Mouse (Mus musculus) liver, embryonic 16.5 days (tissue): ENCODE results near the gene Hectd4. TPM values are rescaled to one million over a fixed set of nuclear protein-coding genes. Genes with fewer than 3 reads are reported as not detected.

Source experiments
- ATAC-seq: fragments of 200-750 bp; cut with Nextera tagmentation; 2 replicates; pipeline ENCODE4 v1.8.0; 2017; ENCODE audit warnings: low read depth, mild to moderate bottlenecking, moderate number of reproducible peaks, moderate library complexity
- H3K27ac ChIP-seq: fragments of 300-500 bp; sonication (generic); 2 replicates; pipeline ENCODE4 v1.5.1; 2014; ENCODE audit warnings: mild to moderate bottlenecking, low read length
- H3K27me3 ChIP-seq: fragments of 300-500 bp; sonication (generic); 2 replicates; pipeline ENCODE4 v1.6.1; 2014; ENCODE audit warnings: low read depth, low read length, mixed read lengths; ENCODE audit not compliant: control insufficient read depth, insufficient read depth
- H3K36me3 ChIP-seq: fragments of 300-500 bp; sonication (generic); 2 replicates; pipeline ENCODE4 v1.6.1; 2014; ENCODE audit warnings: mild to moderate bottlenecking; ENCODE audit not compliant: control insufficient read depth, insufficient read depth
- H3K4me1 ChIP-seq: fragments of 300-500 bp; sonication (generic); 2 replicates; pipeline ENCODE4 v1.6.1; 2014; ENCODE audit warnings: low read depth, low read length, mixed read lengths; ENCODE audit not compliant: control insufficient read depth
- H3K4me2 ChIP-seq: fragments of 300-500 bp; sonication (generic); 2 replicates; pipeline ENCODE4 v1.6.1; 2014; ENCODE audit warnings: low read depth, low read length, mixed read lengths
- H3K4me3 ChIP-seq: fragments of 300-500 bp; sonication (generic); 2 replicates; pipeline ENCODE4 v1.5.1; 2014; ENCODE audit warnings: low read depth, mild to moderate bottlenecking, low read length
- H3K9ac ChIP-seq: fragments of 300-500 bp; sonication (generic); 2 replicates; pipeline ENCODE4 v1.6.1; 2014; ENCODE audit warnings: low read depth, low read length
- H3K9me3 ChIP-seq: fragments of 300-500 bp; sonication (generic); replicated peaks from 2 replicates; pipeline ENCODE4 v1.6.1; 2016; ENCODE audit warnings: low read length; ENCODE audit not compliant: control insufficient read depth
- WGBS: fragments of 180-500 bp; shearing (Covaris S2); extraction: QIAGEN DNeasy Blood & Tissue Kit; methylation state at CpG from one replicate; pipeline ENCODE4 v1.1.7; 2014; ENCODE audit not compliant: insufficient replicate concordance; 5-methylcytosine and 5-hydroxymethylcytosine counted together
- polyA plus RNA-seq: library from polyadenylated mRNA; unstranded; fragments of >200 nt; fragmentation: Nextera tagmentation; extraction: Ambion mirVana; gene quantifications from 2 replicates; pipeline ENCODE4 v1.2.1, GENCODE M21; 2015

Hectd4 gene
- polyA plus RNA-seq, 1 experiment from 2014 or later, result 8.7 TPM

GRCm38 (mm10) chr5:121233726-121234125 lies 13.7 kb downstream of the Hectd4 start:
- Histone ChIP-seq H3K27ac (peak overlapping the region; percentile 98), H3K9ac (peak overlapping the region; percentile 65), H3K27me3 (no peaks in the 10 kb centered on the region), H3K4me3 (peak overlapping the region; percentile 25; the same call in 1 of the 2 replicates), H3K4me1 (peaks cover 87% of the 10 kb centered on the region), H3K9me3 (no peaks in the 10 kb centered on the region), H3K4me2 (peak overlapping the region; percentile 58), H3K36me3 (peaks cover 16% of the 10 kb centered on the region)
- peak; percentile 49 for ATAC-seq
- WGBS, result 24% methylated on average over 2 of the region's 2 CpGs

- H3K4me2 ChIP-seq, result peak overlapping the region; percentile 54
- no peaks in the 10 kb centered on the region for H3K27me3 ChIP-seq
- peak overlapping the region; percentile 42 for H3K4me3 ChIP-seq
- H3K9me3 ChIP-seq, result no peaks in the 10 kb centered on the region
- WGBS, result 19% methylated on average over 5 of the region's 5 CpGs
- H3K36me3 ChIP-seq, result peaks cover 4% of the 10 kb centered on the region; the same call in 1 of the 2 replicates
- H3K4me1 ChIP-seq, result peaks cover 84% of the 10 kb centered on the region
- H3K9ac ChIP-seq, result peak overlapping the region; percentile 62
- H3K27ac ChIP-seq, result peak overlapping the region; percentile 98
- ATAC-seq, result peak; percentile 98
These were observed 16.2 kb downstream of the Hectd4 start for GRCm38 (mm10) chr5:121236171-121236570.

GRCm38 (mm10) chr5:121238208-121238607 lies 18.2 kb downstream of the Hectd4 start:
- Histone ChIP-seq H3K36me3 (no peaks in the 10 kb centered on the region), H3K27ac (peak overlapping the region; percentile 98), H3K27me3 (no peaks in the 10 kb centered on the region), H3K4me1 (peaks cover 87% of the 10 kb centered on the region), H3K9ac (peak overlapping the region; percentile 40), H3K4me3 (no peak overlapping the region), H3K9me3 (no peaks in the 10 kb centered on the region), H3K4me2 (no peak overlapping the region)
- 74% methylated on average over 2 of the region's 2 CpGs for WGBS
- ATAC-seq, result no peak

GRCm38 (mm10) chr5:121239846-121240245 lies 19.8 kb downstream of the Hectd4 start:
- peak overlapping the region; percentile 98 for H3K27ac ChIP-seq

GRCm38 (mm10) chr5:121241182-121241581 lies 21.2 kb downstream of the Hectd4 start:
- Histone ChIP-seq H3K4me3 (no peak overlapping the region), H3K4me2 (peak overlapping the region; percentile 72), H3K9me3 (no peaks in the 10 kb centered on the region), H3K27me3 (no peaks in the 10 kb centered on the region), H3K4me1 (peaks cover 90% of the 10 kb centered on the region), H3K9ac (peak overlapping the region; percentile 68), H3K27ac (peak overlapping the region; percentile 98), H3K36me3 (no peaks in the 10 kb centered on the region)
- no peak for ATAC-seq

More at GRCm38 (mm10) chr5:121239846-121240245, 19.8 kb downstream of the Hectd4 start:
- no peaks in the 10 kb centered on the region for H3K36me3 ChIP-seq
- no peaks in the 10 kb centered on the region for H3K9me3 ChIP-seq
- H3K4me2 ChIP-seq, result peak overlapping the region; percentile 28
- no peak overlapping the region for H3K4me3 ChIP-seq
- no peak for ATAC-seq
- H3K9ac ChIP-seq, result peak overlapping the region; percentile 56
- peaks cover 86% of the 10 kb centered on the region for H3K4me1 ChIP-seq
- WGBS, result 51% methylated on average over 5 of the region's 5 CpGs
- H3K27me3 ChIP-seq, result no peaks in the 10 kb centered on the region

- 0% methylated on average over 1 of the region's 1 CpGs for WGBS
- H3K9ac ChIP-seq, result peak overlapping the region; percentile 68
- H3K9me3 ChIP-seq, result no peaks in the 10 kb centered on the region
- peak overlapping the region; percentile 72 for H3K4me2 ChIP-seq
- peak; percentile 72 for ATAC-seq
- no peaks in the 10 kb centered on the region for H3K36me3 ChIP-seq
- no peaks in the 10 kb centered on the region for H3K27me3 ChIP-seq
- H3K27ac ChIP-seq, result peak overlapping the region; percentile 98
- peaks cover 87% of the 10 kb centered on the region for H3K4me1 ChIP-seq
- peak overlapping the region; percentile 42 for H3K4me3 ChIP-seq
These were observed 22.2 kb downstream of the Hectd4 start for GRCm38 (mm10) chr5:121242261-121242660.

- peak overlapping the region; percentile 72 for H3K4me2 ChIP-seq
- 20% methylated on average over 1 of the region's 1 CpGs for WGBS
These were observed 22.7 kb downstream of the Hectd4 start for GRCm38 (mm10) chr5:121242701-121243100.

GRCm38 (mm10) chr5:121243676-121244364 lies 23.8 kb downstream of the Hectd4 start:
- no peaks in the 10 kb centered on the region for H3K36me3 ChIP-seq
- H3K9ac ChIP-seq, result peak overlapping the region; percentile 64
- 38% methylated on average over 1 of the region's 1 CpGs for WGBS
- peak overlapping the region; percentile 72 for H3K4me2 ChIP-seq
- H3K27me3 ChIP-seq, result no peaks in the 10 kb centered on the region
- H3K4me1 ChIP-seq, result peaks cover 88% of the 10 kb centered on the region
- H3K9me3 ChIP-seq, result no peaks in the 10 kb centered on the region
- peak; percentile 44 for ATAC-seq
- H3K27ac ChIP-seq, result peak overlapping the region; percentile 98
- no peak overlapping the region; the same call in 1 of the 2 replicates for H3K4me3 ChIP-seq

More at GRCm38 (mm10) chr5:121242701-121243100, 22.7 kb downstream of the Hectd4 start:
- Histone ChIP-seq H3K9ac (peak overlapping the region; percentile 68), H3K27ac (peak overlapping the region; percentile 98), H3K36me3 (no peaks in the 10 kb centered on the region), H3K4me1 (peaks cover 87% of the 10 kb centered on the region), H3K4me3 (peak overlapping the region; percentile 42), H3K9me3 (no peaks in the 10 kb centered on the region), H3K27me3 (no peaks in the 10 kb centered on the region)
- ATAC-seq, result peak; percentile 82

GRCm38 (mm10) chr5:121244365-121244731 lies 24.3 kb downstream of the Hectd4 start:
- ATAC-seq, result peak; percentile 42
- no peaks in the 10 kb centered on the region for H3K27me3 ChIP-seq
- WGBS, result 19% methylated on average over 5 of the region's 5 CpGs
- peak overlapping the region; percentile 98 for H3K27ac ChIP-seq
- H3K4me1 ChIP-seq, result peaks cover 90% of the 10 kb centered on the region
- peak overlapping the region; percentile 72 for H3K4me2 ChIP-seq
- H3K9me3 ChIP-seq, result no peaks in the 10 kb centered on the region
- H3K9ac ChIP-seq, result peak overlapping the region; percentile 64
- H3K36me3 ChIP-seq, result no peaks in the 10 kb centered on the region
- H3K4me3 ChIP-seq, result peak overlapping the region; percentile 16; the same call in 1 of the 2 replicates
